Mouse (Mus musculus): Measurements from ENCODE around the gene Ulk4.

- TF ChIP-seq CTCF (conservative IDR thresholded peaks at IDR 0.05; ENCODE audit: low read length) (no peak), NANOG (IDR thresholded peaks at IDR 0.05; ENCODE audit: borderline replicate concordance, low read length) (no peak)
Observed at GRCm38 (mm10) chr9:121087661-121088060, 189.3 kb downstream of the Ulk4 start.

Data from E14TG2a.4 (cell line).